Mouse (Mus musculus): Measurements from ENCODE around the gene Cacnb1. TPM values are rescaled to one million over a fixed set of nuclear protein-coding genes. Genes with fewer than 3 reads are reported as not detected.
A peak's percentile ranks its signal among the peaks of the same experiment; 100 is the strongest.

Cacnb1 gene
- polyA plus RNA-seq, 1 experiment from 2014 or later: 9.0 TPM

DNA sequence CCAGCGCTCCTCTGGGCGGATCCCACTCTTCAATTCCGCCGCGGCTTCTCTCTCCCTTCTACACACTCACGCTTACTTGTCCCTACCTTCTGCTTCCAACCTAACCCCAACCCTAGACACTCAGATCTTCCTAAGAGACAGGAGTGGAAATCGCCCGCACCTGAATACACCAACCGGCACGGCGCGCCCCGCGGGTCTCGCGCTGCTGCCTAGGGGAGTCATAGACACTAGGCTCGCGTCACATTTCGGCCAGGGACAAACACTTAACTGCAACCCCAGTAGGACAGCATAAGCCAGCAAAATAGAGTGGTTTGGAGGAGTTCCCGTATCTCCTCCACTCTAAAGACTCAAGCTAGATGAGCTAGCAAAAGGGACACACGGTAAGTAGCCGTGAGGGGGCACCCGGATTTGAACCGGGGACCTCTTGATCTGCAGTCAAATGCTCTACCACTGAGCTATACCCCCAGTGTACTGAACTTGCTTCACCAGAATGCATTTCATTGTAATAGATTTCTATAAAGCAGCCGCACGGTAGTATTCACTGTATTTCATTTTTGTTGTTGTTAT, 34.2 kb downstream of the Cacnb1 start:
- under 1% methylated on average over 26 of the region's 26 CpGs for WGBS
- Histone ChIP-seq H3K27ac (peak overlapping the region; percentile 80), H3K4me1 (replicated peaks; ENCODE audit: insufficient read depth, low read length) (0 out of 2 replicates have a peak, but pooled peaks cover 4% of the 10 kb centered on the region), H3K4me3 (replicated peaks; ENCODE audit: low read depth, low read length) (peak overlapping the region; percentile 85), H3K4me2 (ENCODE audit: low read length) (peak overlapping the region; percentile 95), H3K36me3 (ENCODE audit: insufficient read depth, low read length) (no peaks in the 10 kb centered on the region), H3K27me3 (ENCODE audit: insufficient read depth, low read length) (0 out of 2 replicates have a peak, but pooled peaks cover 4% of the 10 kb centered on the region), H3K9ac (ENCODE audit: low read depth, low read length) (peak overlapping the region; percentile 76), H3K9me3 (replicated peaks; ENCODE audit: low read length) (no peaks in the 10 kb centered on the region)
- TF ChIP-seq CTCF (IDR thresholded peaks at IDR 0.05; ENCODE audit: low read depth): no peak
- DNase-seq (ENCODE audit: low spot score) (peak; percentile 91), ATAC-seq (replicated peaks; ENCODE audit: low FRiP score, low read depth) (peak; percentile 80)

DNA sequence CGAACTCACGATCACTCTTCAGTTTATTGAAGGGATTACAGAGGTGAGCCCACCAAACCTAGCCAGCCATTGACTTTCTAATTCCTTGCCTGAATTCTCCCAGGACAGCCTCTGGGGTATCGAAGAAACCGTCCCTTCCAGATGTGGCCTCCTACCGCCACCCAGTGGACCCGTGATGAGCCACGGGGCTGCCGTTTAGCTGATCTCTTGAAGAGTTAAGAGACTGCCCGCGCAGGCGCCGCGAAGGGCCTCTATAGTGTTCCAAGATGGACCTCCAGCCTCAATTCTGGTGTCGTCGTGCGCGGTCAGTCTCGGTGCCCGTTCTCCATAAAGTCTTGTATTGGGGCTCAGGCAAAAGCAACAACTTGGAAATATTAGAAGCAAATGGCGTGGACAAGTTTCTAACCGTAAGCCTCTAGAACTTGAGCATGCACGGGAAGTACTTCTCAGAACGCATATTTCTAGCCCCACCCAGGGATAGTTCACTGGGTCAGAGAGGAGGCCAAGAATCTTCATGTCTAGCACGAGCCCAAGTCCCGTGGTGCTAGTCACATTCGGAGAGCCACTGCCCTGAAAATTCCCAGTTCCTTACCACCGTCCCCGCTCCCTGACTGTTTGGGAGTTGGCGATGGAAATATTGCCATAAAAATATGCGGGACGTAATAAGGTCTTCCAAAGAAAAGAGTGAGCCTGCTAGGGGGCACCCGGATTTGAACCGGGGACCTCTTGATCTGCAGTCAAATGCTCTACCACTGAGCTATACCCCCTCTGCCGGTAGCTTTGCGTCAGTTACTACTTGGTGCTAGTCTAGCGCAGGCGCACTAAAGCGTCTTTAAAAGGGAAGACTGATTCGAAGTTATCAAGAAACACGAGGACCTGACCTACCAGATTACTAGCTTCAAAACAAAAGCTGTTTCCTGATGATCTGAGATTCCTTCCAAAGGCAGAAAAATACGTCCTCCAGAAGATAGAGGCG, 35.0 kb downstream of the Cacnb1 start:
- Histone ChIP-seq H3K9ac (ENCODE audit: low read depth, low read length) (peak overlapping the region; percentile 76), H3K27ac (peak overlapping the region; percentile 80), H3K4me2 (ENCODE audit: low read length) (peak overlapping the region; percentile 95), H3K4me1 (replicated peaks; ENCODE audit: insufficient read depth, low read length) (0 out of 2 replicates have a peak, but pooled peaks cover 4% of the 10 kb centered on the region), H3K27me3 (ENCODE audit: insufficient read depth, low read length) (0 out of 2 replicates have a peak, but pooled peaks cover 4% of the 10 kb centered on the region), H3K36me3 (ENCODE audit: insufficient read depth, low read length) (no peaks in the 10 kb centered on the region), H3K9me3 (replicated peaks; ENCODE audit: low read length) (no peaks in the 10 kb centered on the region), H3K4me3 (replicated peaks; ENCODE audit: low read depth, low read length) (peak overlapping the region; percentile 85)
- ATAC-seq (replicated peaks; ENCODE audit: low FRiP score, low read depth) (peak; percentile 76), DNase-seq (ENCODE audit: low spot score) (peak; percentile 98)
- WGBS: under 1% methylated on average over 42 of the region's 42 CpGs
- peak; percentile 91 for TF ChIP-seq CTCF (IDR thresholded peaks at IDR 0.05; ENCODE audit: low read depth)

DNA sequence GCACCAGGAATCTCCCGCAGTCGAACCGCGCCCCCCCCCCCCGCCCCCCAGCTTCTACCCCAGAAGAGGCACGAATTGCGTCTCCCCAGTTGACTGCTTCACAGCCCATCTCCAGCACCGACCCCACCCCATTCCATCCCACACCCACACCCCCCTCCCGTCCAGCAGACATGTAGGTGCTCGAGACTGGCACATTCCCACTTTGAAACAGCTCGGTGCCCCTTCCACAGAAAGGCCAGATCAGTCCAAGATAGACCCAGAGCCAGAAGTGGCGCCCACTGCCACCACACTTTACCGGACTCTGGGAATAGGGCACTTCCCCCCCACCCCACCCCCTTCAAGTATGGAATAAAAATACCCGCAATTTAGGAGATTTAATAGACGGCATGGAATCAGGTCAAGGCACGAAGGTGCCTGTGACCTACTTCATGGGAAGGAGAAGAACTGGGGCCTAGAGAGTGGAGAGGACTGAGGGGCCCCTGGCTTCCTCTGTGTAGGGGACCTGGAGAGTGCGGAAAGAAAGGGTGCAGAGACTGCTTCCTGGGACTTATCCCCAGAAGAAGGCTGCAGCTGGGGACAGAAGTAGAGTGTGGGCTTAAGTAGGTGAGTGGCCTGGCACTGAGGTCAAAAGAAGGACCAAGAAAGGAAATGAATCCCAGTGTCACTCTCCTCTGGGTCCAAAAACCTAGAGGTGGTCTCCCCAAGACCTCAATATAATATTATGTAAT, 35.9 kb downstream of the Cacnb1 start:
- Histone ChIP-seq H3K4me3 (replicated peaks; ENCODE audit: low read depth, low read length) (peak overlapping the region; percentile 64), H3K9me3 (replicated peaks; ENCODE audit: low read length) (no peaks in the 10 kb centered on the region), H3K27ac (no peak overlapping the region), H3K4me1 (replicated peaks; ENCODE audit: insufficient read depth, low read length) (0 out of 2 replicates have a peak, but pooled peaks cover 4% of the 10 kb centered on the region), H3K9ac (ENCODE audit: low read depth, low read length) (no peak overlapping the region), H3K4me2 (ENCODE audit: low read length) (peak overlapping the region; percentile 95), H3K27me3 (ENCODE audit: insufficient read depth, low read length) (0 out of 2 replicates have a peak, but pooled peaks cover 4% of the 10 kb centered on the region), H3K36me3 (ENCODE audit: insufficient read depth, low read length) (no peaks in the 10 kb centered on the region)
- TF ChIP-seq CTCF (IDR thresholded peaks at IDR 0.05; ENCODE audit: low read depth): no peak
- whole genome bisulfite sequencing: 28% methylated on average over 14 of the region's 17 CpGs
- ATAC-seq (replicated peaks; ENCODE audit: low FRiP score, low read depth) (no peak), DNase-seq (ENCODE audit: low spot score) (no peak)

DNA sequence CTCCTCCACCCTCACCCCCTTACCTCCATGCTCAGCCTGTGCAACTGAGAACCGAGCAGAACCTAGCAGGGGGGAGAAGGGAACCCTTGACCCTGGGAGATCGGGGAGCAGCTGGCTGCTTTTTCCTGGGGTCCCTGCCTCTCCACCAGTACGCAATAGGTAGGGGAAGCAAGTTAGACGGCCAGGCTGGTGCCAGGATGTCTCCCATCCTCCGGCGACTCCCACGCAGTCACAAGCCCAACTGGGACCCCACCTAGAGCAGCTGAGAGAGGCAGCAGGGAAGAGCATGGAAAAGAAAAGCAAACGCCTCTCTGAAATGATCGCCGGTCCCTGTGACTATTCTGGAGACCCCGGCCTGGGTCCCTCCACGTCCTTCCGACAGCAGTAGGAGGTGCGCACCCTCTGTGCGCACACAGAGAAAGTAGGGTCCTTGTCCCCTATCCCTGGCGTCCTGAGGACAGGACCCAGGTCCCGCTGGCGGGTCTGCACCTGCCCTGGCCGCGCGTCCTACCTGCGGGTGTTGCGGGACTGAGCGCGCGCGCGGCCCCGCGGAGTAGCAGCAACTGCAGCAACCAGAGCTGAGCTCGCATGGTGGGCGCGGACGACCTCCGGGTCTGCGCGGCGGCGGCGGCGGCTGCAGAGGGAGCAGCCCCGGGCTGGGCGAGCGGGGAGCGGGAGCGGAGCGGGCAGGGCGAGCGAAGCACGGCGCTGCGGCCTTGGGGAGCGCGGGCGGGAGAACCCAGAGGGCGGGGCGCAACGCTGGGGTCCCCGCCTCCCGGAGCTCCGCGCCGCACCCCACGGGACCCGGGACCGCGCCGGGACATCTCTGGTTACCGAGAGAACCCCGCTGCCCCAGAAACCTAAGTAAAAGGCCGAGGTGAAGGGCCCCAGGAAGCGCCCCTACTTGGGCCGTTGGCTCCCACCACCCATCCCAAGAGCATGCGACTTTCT, 36.8 kb downstream of the Cacnb1 start, which contains the start of gene Plxdc1:
Gene Plxdc1, minus strand, starts transcription at position 718 of the 951 bp plus-strand sequence.
- Histone ChIP-seq H3K4me1 (replicated peaks; ENCODE audit: insufficient read depth, low read length) (0 out of 2 replicates have a peak, but pooled peaks cover 4% of the 10 kb centered on the region), H3K4me2 (ENCODE audit: low read length) (peak within 1 kb of the TSS; percentile 95), H3K9me3 (replicated peaks; ENCODE audit: low read length) (no peaks in the 10 kb centered on the region), H3K27ac (0 out of 2 replicates have a peak within 1 kb of the TSS, but pooled peaks have one; percentile 2), H3K4me3 (replicated peaks; ENCODE audit: low read depth, low read length) (peak within 1 kb of the TSS; percentile 64), H3K36me3 (ENCODE audit: insufficient read depth, low read length) (no peaks in the 10 kb centered on the region), H3K27me3 (ENCODE audit: insufficient read depth, low read length) (0 out of 2 replicates have a peak, but pooled peaks cover 4% of the 10 kb centered on the region), H3K9ac (ENCODE audit: low read depth, low read length) (peak within 1 kb of the TSS; percentile 63)
- 2% methylated on average over 73 of the region's 74 CpGs for WGBS
- ATAC-seq (replicated peaks; ENCODE audit: low FRiP score, low read depth) (no peak), DNase-seq (ENCODE audit: low spot score) (no peak)
- TF ChIP-seq CTCF (IDR thresholded peaks at IDR 0.05; ENCODE audit: low read depth): no peak

DNA sequence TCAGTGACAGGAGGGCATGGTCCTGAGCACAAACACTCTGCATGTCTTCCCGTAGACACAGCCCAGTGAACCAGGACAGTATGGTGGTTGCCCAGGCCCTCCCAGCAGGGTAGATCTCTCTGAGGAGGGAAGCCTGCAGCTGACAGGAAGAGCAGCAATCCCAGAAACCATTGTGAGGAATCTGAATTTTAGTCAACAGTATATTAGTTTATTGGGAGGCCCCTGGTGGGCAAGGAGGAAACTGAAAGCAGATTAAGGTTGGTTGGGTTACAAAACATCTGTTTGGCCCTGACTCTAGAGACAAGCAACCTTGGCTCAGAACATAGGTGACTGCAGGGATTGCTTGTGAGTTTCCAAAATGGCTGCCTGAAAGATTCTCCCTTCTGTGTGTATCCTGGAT, 38.9 kb downstream of the Cacnb1 start:
- no peak overlapping the region for H3K4me2 ChIP-seq (ENCODE audit: low read length)
- H3K4me1 ChIP-seq (replicated peaks; ENCODE audit: insufficient read depth, low read length): peaks cover 4% of the 10 kb centered on the region; the same call in 1 of the 2 replicates
- no peak for ATAC-seq (replicated peaks; ENCODE audit: low FRiP score, low read depth)
- DNase-seq (ENCODE audit: low spot score): no peak
- H3K27me3 ChIP-seq (ENCODE audit: insufficient read depth, low read length): 0 out of 2 replicates have a peak, but pooled peaks cover 4% of the 10 kb centered on the region
- no peaks in the 10 kb centered on the region for H3K9me3 ChIP-seq (replicated peaks; ENCODE audit: low read length)
- H3K36me3 ChIP-seq (ENCODE audit: insufficient read depth, low read length): no peaks in the 10 kb centered on the region
- 60% methylated on average over 1 of the region's 1 CpGs for WGBS
- TF ChIP-seq CTCF (IDR thresholded peaks at IDR 0.05; ENCODE audit: low read depth): peak; percentile 20; the same call in 1 of the 2 replicates
- H3K4me3 ChIP-seq (replicated peaks; ENCODE audit: low read depth, low read length): no peak overlapping the region
- H3K27ac ChIP-seq: no peak overlapping the region
- H3K9ac ChIP-seq (ENCODE audit: low read depth, low read length): no peak overlapping the region
